Mouse (Mus musculus): ENCODE measurements around the gene Adam19. TPM values are rescaled to one million over a fixed set of nuclear protein-coding genes. Genes with fewer than 3 reads are reported as not detected.

The Adam19 gene
- polyA plus RNA-seq, 1 experiment: 51.6 TPM

DNA sequence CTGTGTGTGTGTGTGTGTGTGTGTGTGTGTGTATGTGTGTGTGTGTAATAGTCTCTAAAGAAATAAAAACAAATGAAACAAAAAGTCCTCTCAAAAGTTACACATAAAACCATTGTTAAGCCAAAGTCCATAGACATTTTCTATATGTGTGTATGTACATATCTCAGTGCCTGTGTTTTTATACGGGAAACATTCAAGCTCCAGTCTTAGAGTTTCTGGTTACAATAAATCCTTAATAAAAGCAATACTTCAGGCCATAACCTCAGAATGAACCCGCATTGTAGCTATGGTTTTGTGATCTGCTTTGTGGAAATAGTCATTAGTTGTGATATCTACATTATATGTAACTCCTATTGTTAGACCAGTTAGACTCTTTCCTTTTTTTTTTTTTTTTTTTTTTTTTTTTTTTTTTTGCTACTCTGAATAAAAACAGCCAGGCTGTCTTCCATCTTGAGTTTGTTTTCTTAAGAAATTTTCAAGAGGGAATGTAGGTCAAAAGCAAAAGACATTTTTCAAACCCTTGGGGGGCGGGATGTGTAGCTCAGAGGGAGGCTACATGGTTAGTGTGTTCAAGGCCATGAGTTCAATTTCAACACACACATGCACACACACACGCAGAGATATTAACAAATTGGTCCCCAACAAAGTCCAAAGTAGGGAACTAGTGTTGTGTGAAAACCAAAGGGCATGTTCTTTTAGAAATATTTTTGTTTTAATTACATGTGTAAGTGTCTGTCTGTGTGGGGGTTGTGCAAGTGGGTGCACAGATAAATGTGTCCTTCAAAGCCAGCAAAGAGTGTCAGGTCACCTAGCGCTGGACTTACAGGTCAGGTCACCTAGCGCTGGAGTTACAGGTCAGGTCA, 27.6 kb upstream of the Adam19 start:
- no peaks in the 10 kb centered on the region for H3K4me1 ChIP-seq (ENCODE audit: control insufficient read depth, insufficient read depth, low read length)
- H3K27ac ChIP-seq (ENCODE audit: insufficient read depth, low read length): no peak overlapping the region
- no peaks in the 10 kb centered on the region for H3K9me3 ChIP-seq (replicated peaks; ENCODE audit: control insufficient read depth, insufficient read depth, low read length, poor library complexity, severe bottlenecking)
- no peak overlapping the region for H3K9ac ChIP-seq (ENCODE audit: low read depth, poor library complexity, severe bottlenecking)
- no peaks in the 10 kb centered on the region for H3K36me3 ChIP-seq (ENCODE audit: control insufficient read depth, insufficient read depth, low read length, poor library complexity, severe bottlenecking)
- TF ChIP-seq EP300 (IDR thresholded peaks at IDR 0.05; ENCODE audit: insufficient read depth, low read depth, low read length): no peak
- TF ChIP-seq POLR2A (IDR thresholded peaks at IDR 0.05; ENCODE audit: insufficient read depth, low read length): no peak
- no peak for TF ChIP-seq CTCF (IDR thresholded peaks at IDR 0.05; ENCODE audit: low read depth, low read length)
- H3K4me3 ChIP-seq (ENCODE audit: low read depth, low read length): no peak overlapping the region
- no peaks in the 10 kb centered on the region for H3K27me3 ChIP-seq (ENCODE audit: control insufficient read depth, insufficient read depth, low read length, poor library complexity, severe bottlenecking)

- no peaks in the 10 kb centered on the region for H3K4me1 ChIP-seq (ENCODE audit: control insufficient read depth, insufficient read depth, low read length)
- no peak for TF ChIP-seq POLR2A (IDR thresholded peaks at IDR 0.05; ENCODE audit: insufficient read depth, low read length)
- no peak for TF ChIP-seq EP300 (IDR thresholded peaks at IDR 0.05; ENCODE audit: insufficient read depth, low read depth, low read length)
- TF ChIP-seq CTCF (IDR thresholded peaks at IDR 0.05; ENCODE audit: low read depth, low read length): no peak
- H3K27me3 ChIP-seq (ENCODE audit: control insufficient read depth, insufficient read depth, low read length, poor library complexity, severe bottlenecking): no peaks in the 10 kb centered on the region
- H3K27ac ChIP-seq (ENCODE audit: insufficient read depth, low read length): no peak overlapping the region
- H3K9ac ChIP-seq (ENCODE audit: low read depth, poor library complexity, severe bottlenecking): no peak overlapping the region
- no peaks in the 10 kb centered on the region for H3K9me3 ChIP-seq (replicated peaks; ENCODE audit: control insufficient read depth, insufficient read depth, low read length, poor library complexity, severe bottlenecking)
- H3K36me3 ChIP-seq (ENCODE audit: control insufficient read depth, insufficient read depth, low read length, poor library complexity, severe bottlenecking): no peaks in the 10 kb centered on the region
- no peak overlapping the region for H3K4me3 ChIP-seq (ENCODE audit: low read depth, low read length)
Measured at GRCm38 (mm10) chr11:46029485-46029884, 26.3 kb upstream of the Adam19 start.

- no peaks in the 10 kb centered on the region for H3K9me3 ChIP-seq (replicated peaks; ENCODE audit: control insufficient read depth, insufficient read depth, low read length, poor library complexity, severe bottlenecking)
- no peaks in the 10 kb centered on the region for H3K36me3 ChIP-seq (ENCODE audit: control insufficient read depth, insufficient read depth, low read length, poor library complexity, severe bottlenecking)
- H3K27ac ChIP-seq (ENCODE audit: insufficient read depth, low read length): no peak overlapping the region
- H3K27me3 ChIP-seq (ENCODE audit: control insufficient read depth, insufficient read depth, low read length, poor library complexity, severe bottlenecking): no peaks in the 10 kb centered on the region
- H3K9ac ChIP-seq (ENCODE audit: low read depth, poor library complexity, severe bottlenecking): no peak overlapping the region
- TF ChIP-seq EP300 (IDR thresholded peaks at IDR 0.05; ENCODE audit: insufficient read depth, low read depth, low read length): no peak
- TF ChIP-seq CTCF (IDR thresholded peaks at IDR 0.05; ENCODE audit: low read depth, low read length): no peak
- no peak for TF ChIP-seq POLR2A (IDR thresholded peaks at IDR 0.05; ENCODE audit: insufficient read depth, low read length)
- H3K4me3 ChIP-seq (ENCODE audit: low read depth, low read length): no peak overlapping the region
- no peaks in the 10 kb centered on the region for H3K4me1 ChIP-seq (ENCODE audit: control insufficient read depth, insufficient read depth, low read length)
Measured at GRCm38 (mm10) chr11:46030026-46030425, 25.8 kb upstream of the Adam19 start.

DNA sequence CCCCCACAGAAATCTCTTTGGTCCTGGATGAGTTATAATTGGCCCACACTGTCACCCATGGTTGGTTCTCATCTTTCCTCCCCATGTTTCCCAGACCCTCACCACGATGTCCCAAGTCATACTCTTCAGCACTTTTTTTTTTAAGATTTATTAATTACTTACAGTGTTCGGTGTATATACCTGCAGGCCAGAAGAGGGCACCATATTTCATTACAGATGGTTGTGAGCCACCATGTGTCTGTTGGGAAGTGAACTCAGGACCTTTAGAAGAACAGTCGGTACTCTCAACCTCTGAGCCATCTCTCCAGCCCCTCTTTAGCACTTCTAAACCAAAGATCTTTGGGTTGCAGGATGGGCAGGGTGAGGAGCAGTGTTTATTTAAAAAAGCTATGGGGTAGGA, 24.3 kb upstream of the Adam19 start:
- TF ChIP-seq POLR2A (IDR thresholded peaks at IDR 0.05; ENCODE audit: insufficient read depth, low read length) (no peak), CTCF (IDR thresholded peaks at IDR 0.05; ENCODE audit: low read depth, low read length) (no peak), EP300 (IDR thresholded peaks at IDR 0.05; ENCODE audit: insufficient read depth, low read depth, low read length) (no peak)
- Histone ChIP-seq H3K9me3 (replicated peaks; ENCODE audit: control insufficient read depth, insufficient read depth, low read length, poor library complexity, severe bottlenecking) (no peaks in the 10 kb centered on the region), H3K9ac (ENCODE audit: low read depth, poor library complexity, severe bottlenecking) (no peak overlapping the region; the same call in 1 of the 2 replicates), H3K27me3 (ENCODE audit: control insufficient read depth, insufficient read depth, low read length, poor library complexity, severe bottlenecking) (no peaks in the 10 kb centered on the region), H3K36me3 (ENCODE audit: control insufficient read depth, insufficient read depth, low read length, poor library complexity, severe bottlenecking) (no peaks in the 10 kb centered on the region), H3K4me1 (ENCODE audit: control insufficient read depth, insufficient read depth, low read length) (no peaks in the 10 kb centered on the region), H3K4me3 (ENCODE audit: low read depth, low read length) (no peak overlapping the region), H3K27ac (ENCODE audit: insufficient read depth, low read length) (no peak overlapping the region)

DNA sequence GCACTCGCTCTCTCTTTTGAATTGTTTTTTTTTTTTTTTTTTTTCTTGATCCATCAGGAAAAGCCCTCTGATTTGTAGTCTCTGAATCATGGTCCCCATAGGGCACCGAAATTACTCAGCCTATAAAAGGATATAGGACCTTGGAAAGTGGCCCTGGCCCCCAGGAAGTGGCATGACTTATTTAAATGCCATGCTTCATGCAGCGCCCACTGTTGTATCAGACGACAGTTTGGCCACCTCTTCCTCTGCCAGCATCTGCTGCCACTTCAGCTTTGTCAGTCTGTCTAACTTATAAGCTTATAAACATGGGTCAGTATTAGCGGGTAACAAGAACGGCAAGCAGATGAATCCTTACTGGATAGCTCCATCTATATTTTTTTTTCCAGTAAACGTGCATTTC, 22.8 kb upstream of the Adam19 start:
- H3K27me3 ChIP-seq (ENCODE audit: control insufficient read depth, insufficient read depth, low read length, poor library complexity, severe bottlenecking): no peaks in the 10 kb centered on the region
- no peak for TF ChIP-seq CTCF (IDR thresholded peaks at IDR 0.05; ENCODE audit: low read depth, low read length)
- TF ChIP-seq POLR2A (IDR thresholded peaks at IDR 0.05; ENCODE audit: insufficient read depth, low read length): no peak
- no peaks in the 10 kb centered on the region for H3K4me1 ChIP-seq (ENCODE audit: control insufficient read depth, insufficient read depth, low read length)
- no peaks in the 10 kb centered on the region for H3K9me3 ChIP-seq (replicated peaks; ENCODE audit: control insufficient read depth, insufficient read depth, low read length, poor library complexity, severe bottlenecking)
- H3K9ac ChIP-seq (ENCODE audit: low read depth, poor library complexity, severe bottlenecking): no peak overlapping the region
- no peak overlapping the region for H3K27ac ChIP-seq (ENCODE audit: insufficient read depth, low read length)
- H3K36me3 ChIP-seq (ENCODE audit: control insufficient read depth, insufficient read depth, low read length, poor library complexity, severe bottlenecking): no peaks in the 10 kb centered on the region
- no peak overlapping the region for H3K4me3 ChIP-seq (ENCODE audit: low read depth, low read length)

- H3K9ac ChIP-seq (ENCODE audit: low read depth, poor library complexity, severe bottlenecking): no peak overlapping the region
- no peak overlapping the region for H3K27ac ChIP-seq (ENCODE audit: insufficient read depth, low read length)
- H3K4me1 ChIP-seq (ENCODE audit: control insufficient read depth, insufficient read depth, low read length): peaks cover 8% of the 10 kb centered on the region
- no peak overlapping the region for H3K4me3 ChIP-seq (ENCODE audit: low read depth, low read length)
- TF ChIP-seq CTCF (IDR thresholded peaks at IDR 0.05; ENCODE audit: low read depth, low read length) (no peak), POLR2A (IDR thresholded peaks at IDR 0.05; ENCODE audit: insufficient read depth, low read length) (no peak), EP300 (IDR thresholded peaks at IDR 0.05; ENCODE audit: insufficient read depth, low read depth, low read length) (no peak)
- H3K9me3 ChIP-seq (replicated peaks; ENCODE audit: control insufficient read depth, insufficient read depth, low read length, poor library complexity, severe bottlenecking): no peaks in the 10 kb centered on the region
- H3K27me3 ChIP-seq (ENCODE audit: control insufficient read depth, insufficient read depth, low read length, poor library complexity, severe bottlenecking): no peaks in the 10 kb centered on the region
- H3K36me3 ChIP-seq (ENCODE audit: control insufficient read depth, insufficient read depth, low read length, poor library complexity, severe bottlenecking): no peaks in the 10 kb centered on the region
Measured at GRCm38 (mm10) chr11:46036374-46036773, 19.4 kb upstream of the Adam19 start.

Data from ES-Bruce4 (cell line).